Mouse (Mus musculus): ENCODE results near the gene Ube2o. TPM values are rescaled to one million over a fixed set of nuclear protein-coding genes. Genes with fewer than 3 reads are reported as not detected.

The Ube2o gene
- polyA plus RNA-seq, 1 experiment: 80.5 TPM

DNA sequence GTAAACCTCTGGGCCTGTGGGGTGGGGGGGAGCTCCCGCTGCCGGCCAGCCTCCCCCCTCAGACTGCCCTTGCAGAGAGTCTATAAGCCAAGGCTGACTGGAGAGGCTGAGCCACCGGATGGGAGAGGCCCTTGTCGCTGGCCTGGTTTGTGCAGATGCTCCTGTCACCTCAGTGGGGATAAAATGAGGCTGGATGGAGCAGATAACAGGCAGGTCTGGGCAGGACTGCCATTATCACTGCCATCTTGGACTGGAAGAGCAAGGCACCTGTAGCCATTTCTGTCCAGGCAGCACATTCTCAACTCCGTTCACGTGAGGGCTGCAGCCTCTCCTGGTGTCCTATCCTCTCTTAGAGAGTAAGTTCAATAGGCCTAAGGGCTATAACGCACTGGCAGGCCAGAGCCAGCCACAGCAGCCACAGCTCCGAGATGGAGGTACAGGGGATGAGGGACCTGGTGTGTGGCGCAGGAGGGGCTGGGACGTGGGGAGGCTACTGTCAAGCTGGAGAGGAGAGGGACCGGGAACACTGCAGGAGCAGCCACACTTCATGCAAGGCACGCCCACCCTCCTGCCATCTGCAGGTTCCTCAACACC is 43.0 kb downstream of the Ube2o start:
- no peaks in the 10 kb centered on the region for H3K9me3 ChIP-seq (ENCODE audit: control insufficient read depth, low read length)
- peaks cover 8% of the 10 kb centered on the region; the same call in 1 of the 2 replicates for H3K27me3 ChIP-seq (ENCODE audit: control insufficient read depth)
- peaks cover 88% of the 10 kb centered on the region for H3K36me3 ChIP-seq (ENCODE audit: control insufficient read depth)
- peaks cover 89% of the 10 kb centered on the region for H3K4me1 ChIP-seq (ENCODE audit: control insufficient read depth)
- TF ChIP-seq GATA1 (IDR thresholded peaks at IDR 0.05; ENCODE audit: low read length): peak; percentile 90
- TF ChIP-seq TAL1 (IDR thresholded peaks at IDR 0.05; ENCODE audit: low read length): peak; percentile 72
- H3K4me3 ChIP-seq (replicated peaks): peak overlapping the region; percentile 33

DNA sequence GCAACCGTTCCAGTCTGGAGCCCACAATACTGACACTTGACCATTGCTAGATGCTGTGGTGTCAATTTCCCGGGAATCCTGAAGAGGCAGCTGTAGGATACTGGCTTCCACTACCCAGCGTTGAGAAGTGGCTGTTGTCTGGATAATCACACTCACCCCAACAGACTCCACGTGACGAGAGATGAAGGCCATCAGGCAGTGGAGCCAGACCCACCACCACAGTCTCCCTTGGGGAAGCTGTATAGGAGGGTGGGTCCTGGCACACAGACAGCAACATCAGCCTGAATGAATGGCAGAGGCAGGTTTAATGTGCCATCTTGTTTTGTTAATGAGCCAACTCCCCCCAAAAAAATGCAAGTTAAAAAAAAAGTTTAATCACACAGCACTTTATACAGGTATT is 43.9 kb downstream of the Ube2o start:
- Histone ChIP-seq H3K36me3 (ENCODE audit: control insufficient read depth) (peaks cover 80% of the 10 kb centered on the region), H3K4me1 (ENCODE audit: control insufficient read depth) (peaks cover 92% of the 10 kb centered on the region), H3K9me3 (ENCODE audit: control insufficient read depth, low read length) (no peaks in the 10 kb centered on the region), H3K4me3 (replicated peaks) (peak overlapping the region; percentile 70), H3K27me3 (ENCODE audit: control insufficient read depth) (peaks cover 16% of the 10 kb centered on the region)
- no peak for TF ChIP-seq TAL1 (IDR thresholded peaks at IDR 0.05; ENCODE audit: low read length)
- TF ChIP-seq GATA1 (IDR thresholded peaks at IDR 0.05; ENCODE audit: low read length): no peak

DNA sequence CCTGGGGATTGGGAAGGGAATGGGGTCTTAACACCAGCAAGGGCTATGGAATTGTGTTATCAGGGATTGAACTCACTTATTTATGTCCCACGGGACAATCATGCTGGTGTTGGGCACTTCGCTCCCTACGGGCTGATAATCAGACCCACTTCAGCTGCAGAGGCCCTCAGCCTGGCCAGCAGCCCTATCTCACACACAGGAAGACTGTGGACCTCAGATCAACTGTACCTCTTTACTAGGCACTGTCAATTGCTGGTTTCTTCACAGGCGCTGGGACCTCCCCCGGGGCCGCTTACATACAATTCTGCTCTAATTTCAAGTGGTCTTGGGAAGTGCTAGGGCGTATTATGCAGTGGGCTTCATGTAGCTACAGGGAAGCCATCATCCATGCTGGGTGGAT is 44.6 kb downstream of the Ube2o start:
- no peak for TF ChIP-seq GATA1 (IDR thresholded peaks at IDR 0.05; ENCODE audit: low read length)
- peak; percentile 48; the same call in 2 of the 3 replicates for TF ChIP-seq TAL1 (IDR thresholded peaks at IDR 0.05; ENCODE audit: low read length)
- Histone ChIP-seq H3K9me3 (ENCODE audit: control insufficient read depth, low read length) (no peaks in the 10 kb centered on the region), H3K4me3 (replicated peaks) (peak overlapping the region; percentile 70), H3K27me3 (ENCODE audit: control insufficient read depth) (peaks cover 23% of the 10 kb centered on the region), H3K36me3 (ENCODE audit: control insufficient read depth) (peaks cover 73% of the 10 kb centered on the region), H3K4me1 (ENCODE audit: control insufficient read depth) (peaks cover 96% of the 10 kb centered on the region)

DNA sequence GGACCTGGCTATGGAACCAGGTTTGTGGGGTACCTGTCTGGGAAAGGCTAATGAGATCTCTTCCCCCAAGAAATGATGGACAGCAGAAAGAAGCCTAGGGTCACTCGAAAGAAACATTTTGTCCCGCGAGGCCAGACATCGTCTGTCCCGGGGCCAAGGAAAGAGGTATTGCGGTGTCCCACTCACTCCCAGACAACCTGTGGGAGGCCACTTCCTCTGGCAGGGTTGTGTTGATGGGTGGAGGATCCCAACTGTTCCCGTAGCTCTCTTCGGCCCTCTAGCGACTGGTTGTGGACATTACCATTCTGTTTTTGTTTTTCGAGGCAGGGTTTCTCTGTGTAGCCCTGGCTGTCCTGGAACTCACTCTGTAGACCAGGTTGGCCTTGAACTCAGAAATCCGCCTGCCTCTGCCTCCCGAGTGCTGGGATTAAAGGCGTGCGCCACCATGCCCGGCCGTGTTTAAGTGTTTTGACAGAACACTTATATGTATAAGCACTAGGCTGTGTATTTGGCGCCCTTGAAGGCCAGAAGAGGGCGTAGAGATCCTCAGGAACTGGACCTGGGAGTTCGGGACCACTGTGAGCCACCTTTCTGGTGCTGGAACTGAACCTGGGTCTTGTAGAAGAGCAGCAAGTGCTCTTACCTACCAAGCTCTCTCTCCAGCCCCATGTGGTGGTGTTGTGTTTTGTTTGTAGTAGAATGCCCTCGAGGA is 46.9 kb downstream of the Ube2o start:
- peaks cover 42% of the 10 kb centered on the region for H3K27me3 ChIP-seq (ENCODE audit: control insufficient read depth)
- peaks cover 96% of the 10 kb centered on the region for H3K4me1 ChIP-seq (ENCODE audit: control insufficient read depth)
- peaks cover 56% of the 10 kb centered on the region for H3K36me3 ChIP-seq (ENCODE audit: control insufficient read depth)
- H3K9me3 ChIP-seq (ENCODE audit: control insufficient read depth, low read length): no peaks in the 10 kb centered on the region
- TF ChIP-seq TAL1 (IDR thresholded peaks at IDR 0.05; ENCODE audit: low read length) (no peak), GATA1 (IDR thresholded peaks at IDR 0.05; ENCODE audit: low read length) (no peak)
- peak overlapping the region; percentile 70 for H3K4me3 ChIP-seq (replicated peaks)

DNA sequence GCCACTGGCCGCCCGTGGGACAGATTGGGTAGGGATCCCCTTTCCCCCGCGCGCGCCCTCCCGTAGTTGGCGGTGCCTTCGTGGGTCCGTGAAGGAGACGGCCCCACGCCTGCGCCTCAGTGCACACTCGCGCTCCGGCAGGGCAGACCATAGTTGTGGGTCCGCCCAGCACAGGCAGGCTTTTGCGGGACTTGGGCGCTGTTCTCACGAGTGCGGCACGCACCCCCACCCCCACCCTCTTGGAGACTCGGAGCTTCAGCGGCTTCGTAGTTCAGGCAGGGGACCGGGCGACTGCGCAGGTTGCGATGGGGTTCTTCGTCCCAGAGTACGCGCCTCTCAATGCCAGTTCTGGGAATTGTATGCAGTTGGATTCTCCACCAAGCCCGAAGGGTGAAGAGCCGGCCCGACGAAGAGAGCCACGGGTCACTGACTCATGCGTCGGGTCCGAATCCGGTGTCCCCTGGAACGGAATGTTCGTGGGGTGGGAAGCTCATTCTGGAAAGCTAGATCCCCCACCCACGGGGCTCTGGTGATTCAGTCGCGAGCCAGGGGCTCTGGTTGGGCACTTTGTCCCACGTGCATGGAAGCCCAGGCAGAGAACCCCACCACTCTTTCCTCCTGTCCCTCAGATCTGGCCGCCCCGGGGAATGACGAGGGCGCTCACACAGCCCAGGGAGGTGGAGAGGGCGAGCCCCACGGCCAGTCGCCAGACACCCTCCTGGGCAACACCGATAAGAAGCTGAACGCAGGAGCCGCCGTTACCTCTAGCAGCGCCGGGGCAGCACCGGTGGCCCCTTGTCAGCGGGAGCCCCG is 47.7 kb downstream of the Ube2o start:
- peak overlapping the region; percentile 70 for H3K4me3 ChIP-seq (replicated peaks)
- H3K4me1 ChIP-seq (ENCODE audit: control insufficient read depth): peaks cover 96% of the 10 kb centered on the region
- H3K27me3 ChIP-seq (ENCODE audit: control insufficient read depth): peaks cover 42% of the 10 kb centered on the region
- TF ChIP-seq GATA1 (IDR thresholded peaks at IDR 0.05; ENCODE audit: low read length) (peak; percentile 73), TAL1 (IDR thresholded peaks at IDR 0.05; ENCODE audit: low read length) (peak; percentile 85)
- no peaks in the 10 kb centered on the region for H3K9me3 ChIP-seq (ENCODE audit: control insufficient read depth, low read length)
- H3K36me3 ChIP-seq (ENCODE audit: control insufficient read depth): peaks cover 55% of the 10 kb centered on the region

DNA sequence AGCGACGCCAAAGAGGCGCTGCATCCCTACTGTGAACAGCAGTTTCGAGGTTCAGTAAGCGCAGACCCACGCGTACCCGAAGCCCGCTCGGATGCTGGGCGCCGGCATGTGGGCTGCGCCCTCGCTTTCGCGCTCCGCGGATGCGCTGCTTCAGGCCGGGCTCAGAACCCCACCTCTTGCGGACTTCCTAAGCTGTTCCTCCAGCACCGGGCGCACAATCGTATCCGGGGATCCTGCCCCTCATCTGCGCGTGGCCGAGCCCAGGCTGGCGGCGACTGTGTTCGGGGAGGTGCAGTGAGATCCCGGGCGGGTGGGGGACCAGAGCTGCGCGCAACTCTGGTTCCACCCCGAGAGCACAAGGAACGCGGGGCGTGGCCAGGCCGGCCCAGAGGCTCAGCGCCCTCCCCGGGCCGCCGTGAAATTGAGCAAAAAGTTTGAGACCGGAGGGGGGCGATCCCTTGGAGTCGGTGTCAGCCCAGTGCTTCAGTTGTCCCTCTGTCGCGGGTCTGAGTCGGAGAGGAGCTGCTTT is 48.4 kb downstream of the Ube2o start:
- TF ChIP-seq TAL1 (IDR thresholded peaks at IDR 0.05; ENCODE audit: low read length) (no peak), GATA1 (IDR thresholded peaks at IDR 0.05; ENCODE audit: low read length) (no peak)
- Histone ChIP-seq H3K27me3 (ENCODE audit: control insufficient read depth) (peaks cover 42% of the 10 kb centered on the region), H3K9me3 (ENCODE audit: control insufficient read depth, low read length) (no peaks in the 10 kb centered on the region), H3K4me3 (replicated peaks) (peak overlapping the region; percentile 70), H3K36me3 (ENCODE audit: control insufficient read depth) (peaks cover 49% of the 10 kb centered on the region), H3K4me1 (ENCODE audit: control insufficient read depth) (peaks cover 92% of the 10 kb centered on the region)

DNA sequence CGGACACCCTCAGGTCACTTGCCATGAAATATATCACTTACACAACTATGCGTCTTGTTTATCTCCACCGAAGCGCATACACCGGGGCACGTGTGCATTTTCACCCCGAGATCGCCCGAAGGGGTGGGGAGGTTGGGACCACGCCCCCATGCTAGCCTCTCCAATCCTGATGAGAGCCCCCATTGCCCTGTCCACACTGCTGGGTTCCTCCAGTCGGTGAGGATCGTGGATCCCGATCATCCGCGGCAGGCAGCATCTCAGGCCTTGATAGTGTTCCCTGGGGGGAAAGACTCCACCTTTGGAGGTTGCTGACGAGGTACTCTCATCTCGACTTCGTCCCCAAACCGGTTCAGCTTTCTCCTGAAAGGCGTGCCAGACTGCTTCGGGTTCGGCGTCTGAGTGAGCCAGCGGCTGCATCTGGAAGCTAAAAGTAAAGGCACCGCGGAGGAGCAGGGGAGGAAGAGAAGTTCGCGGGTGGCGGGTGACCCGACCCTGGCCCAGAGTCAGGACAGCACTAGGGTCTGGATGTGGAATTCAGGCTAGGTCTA is 48.9 kb downstream of the Ube2o start:
- no peaks in the 10 kb centered on the region for H3K9me3 ChIP-seq (ENCODE audit: control insufficient read depth, low read length)
- no peak for TF ChIP-seq GATA1 (IDR thresholded peaks at IDR 0.05; ENCODE audit: low read length)
- no peak for TF ChIP-seq TAL1 (IDR thresholded peaks at IDR 0.05; ENCODE audit: low read length)
- peaks cover 44% of the 10 kb centered on the region for H3K36me3 ChIP-seq (ENCODE audit: control insufficient read depth)
- H3K4me3 ChIP-seq (replicated peaks): peak overlapping the region; percentile 70
- peaks cover 89% of the 10 kb centered on the region for H3K4me1 ChIP-seq (ENCODE audit: control insufficient read depth)
- H3K27me3 ChIP-seq (ENCODE audit: control insufficient read depth): peaks cover 42% of the 10 kb centered on the region

DNA sequence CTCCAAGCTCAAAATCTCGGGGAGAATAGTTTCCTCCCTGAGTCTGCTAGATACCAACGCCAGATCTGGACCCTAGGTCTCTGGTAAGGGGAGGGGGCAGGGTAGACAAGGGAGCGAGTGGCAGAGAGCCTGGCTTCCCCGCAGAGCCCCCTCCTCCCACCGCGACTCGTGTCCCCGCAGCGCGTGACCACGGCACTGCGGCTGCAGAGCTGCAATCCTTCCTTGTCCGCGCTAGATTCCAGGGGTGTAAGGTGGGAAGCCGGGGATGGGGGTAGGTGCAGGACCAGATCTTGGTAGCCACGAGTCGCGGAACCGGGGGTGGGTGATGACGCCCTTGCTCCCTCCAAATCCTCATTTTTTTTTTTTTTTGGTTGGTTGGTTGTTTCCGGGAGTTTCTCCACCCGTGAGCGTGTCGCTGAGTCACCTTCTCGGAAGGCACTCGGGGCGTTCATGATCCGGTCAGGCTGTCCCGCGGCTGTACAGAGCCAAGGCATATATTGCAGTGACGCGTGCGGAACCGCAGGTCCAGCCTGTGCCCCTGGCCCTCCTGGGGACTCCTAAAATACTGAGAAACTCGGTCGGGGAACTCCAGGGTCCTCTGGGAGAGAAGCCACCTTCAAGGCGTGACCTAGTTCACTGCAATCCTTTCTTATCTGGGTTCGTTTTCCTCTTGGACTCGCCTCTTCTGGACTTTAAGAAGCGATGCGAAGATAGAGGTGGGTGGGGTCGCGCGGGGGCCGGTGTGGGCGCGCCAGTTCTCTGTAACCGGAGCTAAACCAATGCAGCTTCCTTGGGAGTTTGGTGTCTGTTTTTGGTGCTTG is 49.7 kb downstream of the Ube2o start:
- Histone ChIP-seq H3K36me3 (ENCODE audit: control insufficient read depth) (peaks cover 36% of the 10 kb centered on the region), H3K9me3 (ENCODE audit: control insufficient read depth, low read length) (no peaks in the 10 kb centered on the region), H3K27me3 (ENCODE audit: control insufficient read depth) (peaks cover 45% of the 10 kb centered on the region), H3K4me3 (replicated peaks) (peak overlapping the region; percentile 70), H3K4me1 (ENCODE audit: control insufficient read depth) (peaks cover 82% of the 10 kb centered on the region)
- TF ChIP-seq TAL1 (IDR thresholded peaks at IDR 0.05; ENCODE audit: low read length) (no peak), GATA1 (IDR thresholded peaks at IDR 0.05; ENCODE audit: low read length) (no peak)

Data from erythroblast, embryonic 14.5 days (primary cell).